Mouse (Mus musculus): ENCODE measurements around the gene Zfp672. TPM values are rescaled to one million over a fixed set of nuclear protein-coding genes. Genes with fewer than 3 reads are reported as not detected.
"Not testable (repeated sequence)": the region's sequence is repeated elsewhere in the genome, so short reads cannot be mapped to it uniquely, and the experiment has no call there.

The Zfp672 gene
- polyA plus RNA-seq (2012; fragmentation: generic; extraction: Trizol) = 12.5 TPM
- long read RNA-seq, experiment 1, partial matches to known transcripts = 0 of 18 reads
- long read RNA-seq, experiment 1, other reads (novel, unspliced or antisense) = 8 of 18 reads
- long read RNA-seq, experiment 2, transcript Zfp672-201 (4 exons, 2,862 nt) = major isoform, 16 of 80 reads
- long read RNA-seq, experiment 2, transcript Zfp672-202 (3 exons, 2,765 nt) = minor isoform, 6 of 80 reads
- long read RNA-seq, experiment 2, partial matches to known transcripts = 2 of 80 reads
- long read RNA-seq, experiment 2, other reads (novel, unspliced or antisense) = 52 of 80 reads

- peak within 1 kb of the TSS; percentile 93 for H3K4me3 ChIP-seq (ENCODE audit: insufficient read depth, poor library complexity, severe bottlenecking)
- peak; percentile 19 for TF ChIP-seq MAX (IDR thresholded peaks at IDR 0.05)
- TF ChIP-seq CEBPB (IDR thresholded peaks at IDR 0.05; ENCODE audit: low read depth) = peak; percentile 92
- no peak for TF ChIP-seq MYOD1 (IDR thresholded peaks at IDR 0.05; ENCODE audit: control insufficient read depth, insufficient read length, low read depth)
- peaks cover 83% of the 10 kb centered on the region for H3K79me2 ChIP-seq (ENCODE audit: control insufficient read depth, insufficient read depth)
- H3ac ChIP-seq (ENCODE audit: control insufficient read depth, insufficient read length, low read depth) = peak within 1 kb of the TSS; percentile 92
- H3K36me3 ChIP-seq (ENCODE audit: control insufficient read depth, insufficient read depth) = peaks cover 29% of the 10 kb centered on the region
- H3K79me3 ChIP-seq (ENCODE audit: low read depth) = peaks cover 56% of the 10 kb centered on the region
- H3K27me3 ChIP-seq (ENCODE audit: control insufficient read depth, insufficient read depth, insufficient read length) = no peaks in the 10 kb centered on the region
Measured at GRCm38 (mm10) chr11:58330276-58331148, at the start of gene Zfp672, which contains the start of gene Sh3bp5l. TSS of gene Zfp672 (minus strand) at chr11:58330339. TSS of gene Sh3bp5l (plus strand) at chr11:58330724.

- no peak overlapping the region for H3K4me3 ChIP-seq (ENCODE audit: insufficient read depth, poor library complexity, severe bottlenecking)
- no peak for TF ChIP-seq USF1 (IDR thresholded peaks at IDR 0.05; ENCODE audit: low read depth)
- TF ChIP-seq FOSL1 (IDR thresholded peaks at IDR 0.05; ENCODE audit: insufficient read depth, low read length, poor library complexity, severe bottlenecking) = no peak
- TF ChIP-seq CEBPB (IDR thresholded peaks at IDR 0.05; ENCODE audit: low read depth) = no peak
- no peak for TF ChIP-seq MYOG (IDR thresholded peaks at IDR 0.05; ENCODE audit: control insufficient read depth, extremely low read depth, insufficient read length)
- no peak for TF ChIP-seq MYOD1 (IDR thresholded peaks at IDR 0.05; ENCODE audit: control insufficient read depth, insufficient read length, low read depth)
- TF ChIP-seq CTCF (IDR thresholded peaks at IDR 0.05; ENCODE audit: control insufficient read depth, insufficient read depth, insufficient read length) = no peak
- no peak for TF ChIP-seq MAX (IDR thresholded peaks at IDR 0.05)
- no peaks in the 10 kb centered on the region for H3K79me2 ChIP-seq (ENCODE audit: control insufficient read depth, insufficient read depth)
- H3K36me3 ChIP-seq (ENCODE audit: control insufficient read depth, insufficient read depth) = no peaks in the 10 kb centered on the region
- no peak overlapping the region for H3ac ChIP-seq (ENCODE audit: control insufficient read depth, insufficient read length, low read depth)
- peaks cover 3% of the 10 kb centered on the region for H3K27me3 ChIP-seq (ENCODE audit: control insufficient read depth, insufficient read depth, insufficient read length)
- H3K79me3 ChIP-seq (ENCODE audit: low read depth) = no peaks in the 10 kb centered on the region
Measured at GRCm38 (mm10) chr11:58379516-58379915, 49.4 kb upstream of the Zfp672 start.

- Histone ChIP-seq H3ac (ENCODE audit: control insufficient read depth, insufficient read length, low read depth) (no peak within 1 kb of the TSS), H3K27me3 (ENCODE audit: control insufficient read depth, insufficient read depth, insufficient read length) (peaks cover 3% of the 10 kb centered on the region), H3K79me2 (ENCODE audit: control insufficient read depth, insufficient read depth) (no peaks in the 10 kb centered on the region), H3K79me3 (ENCODE audit: low read depth) (no peaks in the 10 kb centered on the region), H3K36me3 (ENCODE audit: control insufficient read depth, insufficient read depth) (no peaks in the 10 kb centered on the region), H3K4me3 (ENCODE audit: insufficient read depth, poor library complexity, severe bottlenecking) (no peak within 1 kb of the TSS)
- TF ChIP-seq MYOD1 (IDR thresholded peaks at IDR 0.05; ENCODE audit: control insufficient read depth, insufficient read length, low read depth) (no peak), MAX (IDR thresholded peaks at IDR 0.05) (no peak), CTCF (IDR thresholded peaks at IDR 0.05; ENCODE audit: control insufficient read depth, insufficient read depth, insufficient read length) (no peak), USF1 (IDR thresholded peaks at IDR 0.05; ENCODE audit: low read depth) (no peak), CEBPB (IDR thresholded peaks at IDR 0.05; ENCODE audit: low read depth) (no peak), FOSL1 (IDR thresholded peaks at IDR 0.05; ENCODE audit: insufficient read depth, low read length, poor library complexity, severe bottlenecking) (no peak), MYOG (IDR thresholded peaks at IDR 0.05; ENCODE audit: control insufficient read depth, extremely low read depth, insufficient read length) (no peak)
Measured at GRCm38 (mm10) chr11:58378763-58379278, 48.7 kb upstream of the Zfp672 start, which contains the start of gene Lypd8. TSS of gene Lypd8 (plus strand) at chr11:58379043.

- Histone ChIP-seq H3K79me3 (ENCODE audit: low read depth) (no peaks in the 10 kb centered on the region), H3K36me3 (ENCODE audit: control insufficient read depth, insufficient read depth) (no peaks in the 10 kb centered on the region), H3ac (ENCODE audit: control insufficient read depth, insufficient read length, low read depth) (no peak overlapping the region), H3K27me3 (ENCODE audit: control insufficient read depth, insufficient read depth, insufficient read length) (peaks cover 3% of the 10 kb centered on the region), H3K4me3 (ENCODE audit: insufficient read depth, poor library complexity, severe bottlenecking) (no peak overlapping the region), H3K79me2 (ENCODE audit: control insufficient read depth, insufficient read depth) (no peaks in the 10 kb centered on the region)
- TF ChIP-seq MAX (IDR thresholded peaks at IDR 0.05) (no peak), MYOD1 (IDR thresholded peaks at IDR 0.05; ENCODE audit: control insufficient read depth, insufficient read length, low read depth) (no peak), MYOG (IDR thresholded peaks at IDR 0.05; ENCODE audit: control insufficient read depth, extremely low read depth, insufficient read length) (no peak), CEBPB (IDR thresholded peaks at IDR 0.05; ENCODE audit: low read depth) (no peak), FOSL1 (IDR thresholded peaks at IDR 0.05; ENCODE audit: insufficient read depth, low read length, poor library complexity, severe bottlenecking) (no peak), CTCF (IDR thresholded peaks at IDR 0.05; ENCODE audit: control insufficient read depth, insufficient read depth, insufficient read length) (no peak), USF1 (IDR thresholded peaks at IDR 0.05; ENCODE audit: low read depth) (no peak)
Measured at GRCm38 (mm10) chr11:58377686-58378085, 47.5 kb upstream of the Zfp672 start.

- Histone ChIP-seq H3K27me3 (ENCODE audit: control insufficient read depth, insufficient read depth, insufficient read length) (peaks cover 3% of the 10 kb centered on the region), H3K4me3 (ENCODE audit: insufficient read depth, poor library complexity, severe bottlenecking) (no peak overlapping the region), H3K79me2 (ENCODE audit: control insufficient read depth, insufficient read depth) (no peaks in the 10 kb centered on the region), H3K36me3 (ENCODE audit: control insufficient read depth, insufficient read depth) (no peaks in the 10 kb centered on the region), H3K79me3 (ENCODE audit: low read depth) (no peaks in the 10 kb centered on the region), H3ac (ENCODE audit: control insufficient read depth, insufficient read length, low read depth) (no peak overlapping the region)
- TF ChIP-seq FOSL1 (IDR thresholded peaks at IDR 0.05; ENCODE audit: insufficient read depth, low read length, poor library complexity, severe bottlenecking) (no peak), USF1 (IDR thresholded peaks at IDR 0.05; ENCODE audit: low read depth) (no peak), MYOG (IDR thresholded peaks at IDR 0.05; ENCODE audit: control insufficient read depth, extremely low read depth, insufficient read length) (no peak), CTCF (IDR thresholded peaks at IDR 0.05; ENCODE audit: control insufficient read depth, insufficient read depth, insufficient read length) (no peak), CEBPB (IDR thresholded peaks at IDR 0.05; ENCODE audit: low read depth) (no peak), MYOD1 (IDR thresholded peaks at IDR 0.05; ENCODE audit: control insufficient read depth, insufficient read length, low read depth) (no peak), MAX (IDR thresholded peaks at IDR 0.05) (no peak)
Measured at GRCm38 (mm10) chr11:58377273-58377672, 47.1 kb upstream of the Zfp672 start.

GRCm38 (mm10) chr11:58366191-58366590, 36.1 kb upstream of the Zfp672 start:
- H3ac ChIP-seq (ENCODE audit: control insufficient read depth, insufficient read length, low read depth); H3K79me2 ChIP-seq (ENCODE audit: control insufficient read depth, insufficient read depth); H3K27me3 ChIP-seq (ENCODE audit: control insufficient read depth, insufficient read depth, insufficient read length); H3K36me3 ChIP-seq (ENCODE audit: control insufficient read depth, insufficient read depth); H3K79me3 ChIP-seq (ENCODE audit: low read depth); H3K4me3 ChIP-seq (ENCODE audit: insufficient read depth, poor library complexity, severe bottlenecking): not testable (repeated sequence)
